Mouse (Mus musculus) hindbrain, embryonic 12.5 days (tissue): ENCODE measurements at regions not wholly inside any gene's neighbourhood (a gene's known extent, or its start where the extent isn't known, plus 50 kb on each side); places are given as distances from the start of the nearest gene placed in this dataset.

Experiments used
- ATAC-seq: fragments of 200-750 bp; cut with Nextera tagmentation; 2 replicates; pipeline ENCODE4 v1.8.0; 2017; ENCODE audit warnings: moderate TSS enrichment; ENCODE audit not compliant: low FRiP score
- H3K27ac ChIP-seq: fragments of 300-500 bp; sonication (generic); 2 replicates; pipeline ENCODE4 v1.5.1; 2016; ENCODE audit warnings: mild to moderate bottlenecking
- H3K27me3 ChIP-seq: fragments of 300-500 bp; sonication (generic); 2 replicates; pipeline ENCODE4 v1.6.1; 2016; ENCODE audit warnings: mild to moderate bottlenecking
- H3K36me3 ChIP-seq: fragments of 300-500 bp; sonication (generic); 2 replicates; pipeline ENCODE4 v1.6.1; 2016; ENCODE audit warnings: mild to moderate bottlenecking
- H3K4me1 ChIP-seq: fragments of 300-500 bp; sonication (generic); 2 replicates; pipeline ENCODE4 v1.6.1; 2016
- H3K4me2 ChIP-seq: fragments of 300-500 bp; sonication (generic); replicated peaks from 2 replicates; pipeline ENCODE4 v1.6.1; 2016; ENCODE audit warnings: mild to moderate bottlenecking
- H3K4me3 ChIP-seq: fragments of 300-500 bp; sonication (generic); 2 replicates; pipeline ENCODE4 v1.5.1; 2016; ENCODE audit warnings: mild to moderate bottlenecking
- H3K9ac ChIP-seq: fragments of 300-500 bp; sonication (generic); 2 replicates; pipeline ENCODE4 v1.6.1; 2016; ENCODE audit warnings: mild to moderate bottlenecking, moderate library complexity
- H3K9me3 ChIP-seq: fragments of 300-500 bp; sonication (generic); replicated peaks from 2 replicates; pipeline ENCODE4 v1.6.1; 2016; ENCODE audit warnings: mild to moderate bottlenecking
- WGBS: fragments of 180-500 bp; shearing (Covaris S2); methylation state at CpG from one replicate; pipeline ENCODE4 v1.1.7; 2016; 5-methylcytosine and 5-hydroxymethylcytosine counted together

- Histone ChIP-seq H3K4me2 (no peak overlapping the region), H3K9me3 (no peaks in the 10 kb centered on the region), H3K27me3 (no peaks in the 10 kb centered on the region), H3K4me3 (no peak overlapping the region), H3K4me1 (no peaks in the 10 kb centered on the region), H3K27ac (no peak overlapping the region), H3K36me3 (no peaks in the 10 kb centered on the region), H3K9ac (no peak overlapping the region)
- 72% methylated on average over 2 of the region's 2 CpGs for WGBS
- ATAC-seq = no peak
These were observed 225.4 kb upstream of the Galnt5 start for GRCm38 (mm10) chr2:57772315-57772714.

GRCm38 (mm10) chr2:57776154-57776553 lies 221.5 kb upstream of the Galnt5 start:
- H3K4me1 ChIP-seq = no peaks in the 10 kb centered on the region
- no peak overlapping the region for H3K4me3 ChIP-seq
- H3K9me3 ChIP-seq = no peaks in the 10 kb centered on the region
- peak; percentile 73; the same call in 1 of the 2 replicates for ATAC-seq
- 89% methylated on average over 5 of the region's 5 CpGs for WGBS
- no peak overlapping the region for H3K9ac ChIP-seq
- no peaks in the 10 kb centered on the region for H3K36me3 ChIP-seq
- no peak overlapping the region for H3K27ac ChIP-seq
- H3K4me2 ChIP-seq = no peak overlapping the region
- H3K27me3 ChIP-seq = no peaks in the 10 kb centered on the region

DNA sequence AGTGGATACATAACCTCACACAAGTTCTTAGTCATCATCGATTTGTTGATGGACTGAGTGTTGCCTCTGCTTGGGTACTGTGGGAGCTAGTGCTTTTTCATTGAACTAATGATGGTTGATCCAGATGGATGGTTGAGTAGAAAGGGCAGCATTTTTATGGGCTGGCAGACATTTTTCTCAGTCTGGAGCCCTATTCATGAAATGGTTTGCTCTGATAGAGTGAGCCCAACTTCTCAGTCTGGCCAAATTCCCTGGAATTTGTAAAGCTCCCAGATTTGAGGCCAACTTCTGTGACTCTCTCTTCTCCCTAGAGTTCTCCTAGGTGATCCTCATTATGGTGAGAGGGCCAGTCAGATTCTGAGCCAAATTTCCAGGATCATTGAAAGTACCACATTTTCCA lies 216.8 kb upstream of the Galnt5 start:
- no peak overlapping the region for H3K9ac ChIP-seq
- ATAC-seq = no peak
- H3K9me3 ChIP-seq = no peaks in the 10 kb centered on the region
- 90% methylated on average over 1 of the region's 1 CpGs for WGBS
- H3K36me3 ChIP-seq = no peaks in the 10 kb centered on the region
- no peaks in the 10 kb centered on the region for H3K4me1 ChIP-seq
- H3K27me3 ChIP-seq = no peaks in the 10 kb centered on the region
- no peak overlapping the region for H3K4me3 ChIP-seq
- no peak overlapping the region for H3K4me2 ChIP-seq
- no peak overlapping the region for H3K27ac ChIP-seq

DNA sequence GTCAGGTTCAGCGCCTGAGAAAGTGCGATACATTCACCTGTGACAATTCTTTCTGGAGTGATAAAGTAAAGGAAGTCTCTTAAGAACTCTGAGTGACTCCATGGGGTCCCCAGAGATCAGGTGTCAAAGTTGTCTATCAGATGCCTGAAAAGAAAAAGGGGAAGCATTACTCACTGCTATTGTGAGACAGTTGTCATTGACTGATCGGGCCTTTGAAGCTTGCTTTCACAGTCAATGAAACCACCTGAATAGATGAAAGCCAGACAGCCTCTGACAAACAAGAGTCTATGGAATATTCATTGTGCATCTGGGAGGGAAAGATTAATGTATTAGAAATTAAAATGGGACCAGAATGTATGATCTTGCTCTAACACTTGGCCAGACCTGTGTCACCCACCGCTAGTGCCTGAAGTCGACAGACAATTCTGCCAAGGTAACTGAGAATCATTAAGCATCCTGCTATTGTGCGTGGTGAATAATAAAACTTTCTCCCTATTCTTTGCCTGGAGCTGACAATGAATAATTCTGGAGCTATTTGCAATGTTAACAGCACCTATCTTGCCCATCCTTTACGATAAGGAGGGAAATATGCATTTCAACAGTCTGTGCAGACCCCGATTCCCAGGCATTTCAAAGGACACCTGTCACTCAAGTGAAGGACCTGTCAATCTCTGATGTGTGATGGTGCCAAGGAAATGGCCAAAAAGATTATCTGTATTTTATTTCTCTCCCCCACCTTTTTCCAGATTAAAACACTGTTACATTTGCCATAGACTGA lies 204.0 kb upstream of the Galnt5 start:
- ATAC-seq = no peak
- Histone ChIP-seq H3K4me3 (no peak overlapping the region), H3K9ac (no peak overlapping the region), H3K27ac (no peak overlapping the region), H3K4me1 (no peaks in the 10 kb centered on the region), H3K27me3 (no peaks in the 10 kb centered on the region), H3K4me2 (no peak overlapping the region), H3K36me3 (no peaks in the 10 kb centered on the region), H3K9me3 (no peaks in the 10 kb centered on the region)
- WGBS = 65% methylated on average over 8 of the region's 8 CpGs

DNA sequence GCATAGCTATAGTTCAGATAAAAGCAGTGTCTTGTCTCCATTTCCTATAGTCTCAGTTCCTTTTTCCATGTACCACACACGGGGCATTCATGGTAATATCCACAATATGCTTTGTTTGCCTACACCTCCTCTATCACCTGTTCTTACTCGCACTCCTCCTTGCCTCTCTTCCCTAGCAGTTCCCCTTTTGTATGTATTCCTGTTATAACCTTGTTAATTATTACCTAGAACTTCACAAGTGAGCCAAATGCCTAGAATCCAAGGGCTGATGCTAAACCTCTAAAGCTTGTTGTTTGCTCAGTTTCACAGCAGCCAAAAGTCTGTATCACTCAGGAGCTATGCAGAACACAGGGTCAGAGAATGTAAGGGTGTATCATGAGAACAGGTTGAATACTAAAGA lies 198.4 kb upstream of the Galnt5 start:
- Histone ChIP-seq H3K27ac (no peak overlapping the region), H3K9ac (no peak overlapping the region), H3K4me2 (no peak overlapping the region), H3K4me3 (no peak overlapping the region), H3K36me3 (no peaks in the 10 kb centered on the region), H3K27me3 (no peaks in the 10 kb centered on the region), H3K4me1 (no peaks in the 10 kb centered on the region), H3K9me3 (no peaks in the 10 kb centered on the region)
- ATAC-seq = no peak
- WGBS = 81% methylated on average over 2 of the region's 2 CpGs

- Histone ChIP-seq H3K36me3 (no peaks in the 10 kb centered on the region), H3K27ac (no peak overlapping the region), H3K27me3 (no peaks in the 10 kb centered on the region), H3K4me1 (no peaks in the 10 kb centered on the region), H3K9me3 (no peaks in the 10 kb centered on the region), H3K4me2 (no peak overlapping the region), H3K4me3 (no peak overlapping the region), H3K9ac (no peak overlapping the region)
- no peak for ATAC-seq
- 64% methylated on average over 1 of the region's 1 CpGs for WGBS
These were observed 189.8 kb upstream of the Galnt5 start for GRCm38 (mm10) chr2:57807911-57808310.

DNA sequence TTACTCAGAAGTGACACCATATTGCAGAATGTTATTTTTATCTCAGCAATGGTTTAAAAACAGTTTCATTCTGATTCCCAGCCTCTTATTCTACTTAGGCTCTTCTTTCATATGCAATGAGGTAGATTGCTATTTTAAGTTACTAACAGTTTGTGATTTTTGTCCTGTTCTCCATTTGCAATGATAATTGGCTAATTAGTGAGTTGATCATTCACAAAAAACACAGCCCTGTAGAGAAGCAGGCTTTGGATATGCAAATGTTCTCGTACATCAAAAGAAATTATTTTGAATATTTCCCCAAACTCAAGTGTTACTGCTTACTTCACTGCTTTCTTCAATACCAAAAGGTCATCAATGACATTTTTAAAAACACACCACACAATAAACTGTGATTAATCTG lies 184.7 kb upstream of the Galnt5 start:
- ATAC-seq = no peak
- no peaks in the 10 kb centered on the region for H3K36me3 ChIP-seq
- no peaks in the 10 kb centered on the region for H3K9me3 ChIP-seq
- no peak overlapping the region for H3K9ac ChIP-seq
- H3K4me3 ChIP-seq = no peak overlapping the region
- H3K27ac ChIP-seq = no peak overlapping the region
- WGBS = 70% methylated on average over 1 of the region's 1 CpGs
- no peaks in the 10 kb centered on the region for H3K27me3 ChIP-seq
- H3K4me1 ChIP-seq = no peaks in the 10 kb centered on the region
- H3K4me2 ChIP-seq = no peak overlapping the region

DNA sequence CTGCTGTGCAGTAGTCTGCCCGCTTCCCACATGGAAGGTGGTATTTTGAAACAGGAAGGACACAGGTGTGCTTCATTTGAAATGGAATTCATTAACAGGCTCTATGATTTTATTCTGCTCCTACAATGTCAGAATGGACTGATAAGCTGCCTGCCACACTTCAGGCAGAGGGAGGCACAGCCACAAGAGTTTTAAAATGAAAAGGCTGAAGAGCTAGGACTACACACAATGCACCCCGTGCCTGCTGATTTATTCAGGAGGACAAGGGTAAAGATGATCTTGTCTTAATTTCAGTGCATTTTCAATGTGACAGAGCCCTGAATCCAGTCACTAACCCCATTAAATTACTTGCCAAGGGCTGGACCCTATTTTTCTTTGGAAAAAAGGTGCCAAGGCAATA lies 177.3 kb upstream of the Galnt5 start:
- H3K27me3 ChIP-seq = no peaks in the 10 kb centered on the region
- no peaks in the 10 kb centered on the region for H3K9me3 ChIP-seq
- H3K27ac ChIP-seq = no peak overlapping the region
- H3K4me1 ChIP-seq = no peaks in the 10 kb centered on the region
- H3K36me3 ChIP-seq = no peaks in the 10 kb centered on the region
- H3K4me3 ChIP-seq = no peak overlapping the region
- H3K9ac ChIP-seq = no peak overlapping the region
- no peak for ATAC-seq
- WGBS = 72% methylated on average over 2 of the region's 2 CpGs
- no peak overlapping the region for H3K4me2 ChIP-seq

GRCm38 (mm10) chr2:57820923-57821322 lies 176.8 kb upstream of the Galnt5 start:
- ATAC-seq = no peak
- H3K4me1 ChIP-seq = no peaks in the 10 kb centered on the region

GRCm38 (mm10) chr2:57828284-57828683 lies 169.4 kb upstream of the Galnt5 start:
- Histone ChIP-seq H3K9me3 (no peaks in the 10 kb centered on the region), H3K4me1 (no peaks in the 10 kb centered on the region), H3K4me3 (no peak overlapping the region), H3K27me3 (no peaks in the 10 kb centered on the region), H3K4me2 (no peak overlapping the region), H3K9ac (no peak overlapping the region), H3K27ac (no peak overlapping the region), H3K36me3 (no peaks in the 10 kb centered on the region)
- WGBS = 57% methylated on average over 2 of the region's 2 CpGs
- no peak for ATAC-seq

More at GRCm38 (mm10) chr2:57820923-57821322, 176.8 kb upstream of the Galnt5 start:
- Histone ChIP-seq H3K9me3 (no peaks in the 10 kb centered on the region), H3K4me2 (no peak overlapping the region), H3K27ac (no peak overlapping the region), H3K36me3 (no peaks in the 10 kb centered on the region), H3K27me3 (no peaks in the 10 kb centered on the region), H3K4me3 (no peak overlapping the region), H3K9ac (no peak overlapping the region)
- WGBS = 64% methylated on average over 1 of the region's 1 CpGs

- Histone ChIP-seq H3K27ac (no peak overlapping the region), H3K9me3 (no peaks in the 10 kb centered on the region), H3K4me2 (no peak overlapping the region), H3K9ac (no peak overlapping the region), H3K4me1 (no peaks in the 10 kb centered on the region), H3K36me3 (no peaks in the 10 kb centered on the region), H3K27me3 (no peaks in the 10 kb centered on the region), H3K4me3 (no peak overlapping the region)
- WGBS = 44% methylated on average over 12 of the region's 12 CpGs
- ATAC-seq = no peak
These were observed 164.9 kb upstream of the Galnt5 start for GRCm38 (mm10) chr2:57832565-57833355.

DNA sequence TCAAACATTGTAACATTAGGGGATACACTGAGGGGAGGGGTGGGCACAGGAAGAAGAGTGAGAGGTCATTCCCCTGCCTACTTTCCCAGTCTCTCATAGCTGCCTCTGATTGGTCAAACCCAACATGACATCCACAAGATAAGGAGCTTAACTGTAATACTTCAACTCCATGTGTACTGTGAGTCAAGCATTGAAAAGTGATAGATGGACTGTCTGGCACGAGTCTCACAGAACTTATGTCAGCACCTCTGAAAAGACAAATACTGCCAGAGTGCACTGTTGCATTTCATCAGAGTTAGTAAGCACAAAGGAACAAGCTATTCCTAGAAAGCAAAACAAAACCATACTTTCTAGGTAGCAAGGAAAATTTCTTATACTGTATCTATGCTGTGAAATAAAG lies 152.5 kb upstream of the Galnt5 start:
- Histone ChIP-seq H3K4me2 (no peak overlapping the region), H3K27me3 (no peaks in the 10 kb centered on the region), H3K4me1 (peaks cover 15% of the 10 kb centered on the region), H3K27ac (no peak overlapping the region), H3K36me3 (no peaks in the 10 kb centered on the region), H3K9me3 (no peaks in the 10 kb centered on the region), H3K4me3 (no peak overlapping the region), H3K9ac (no peak overlapping the region)
- WGBS = 48% methylated on average over 1 of the region's 1 CpGs
- ATAC-seq = no peak

GRCm38 (mm10) chr2:57847707-57848106 lies 150.0 kb upstream of the Galnt5 start:
- no peaks in the 10 kb centered on the region for H3K9me3 ChIP-seq
- no peak overlapping the region for H3K9ac ChIP-seq
- H3K4me3 ChIP-seq = no peak overlapping the region
- H3K36me3 ChIP-seq = no peaks in the 10 kb centered on the region
- H3K4me1 ChIP-seq = peaks cover 15% of the 10 kb centered on the region
- H3K27ac ChIP-seq = no peak overlapping the region
- no peak overlapping the region for H3K4me2 ChIP-seq
- H3K27me3 ChIP-seq = no peaks in the 10 kb centered on the region
- 44% methylated on average over 4 of the region's 4 CpGs for WGBS
- no peak for ATAC-seq
